Mouse (Mus musculus) layer of hippocampus, postnatal 10 days (tissue): ENCODE measurements at regions not wholly inside any gene's neighbourhood (a gene's known extent, or its start where the extent isn't known, plus 50 kb on each side); places are given as distances from the start of the nearest gene placed in this dataset.

Experiments used
- DNase-seq, 2 experiments: peaks; one replicate each; pipeline ENCODE4 v3.0.0; 2021; ENCODE audit warnings: low spot score in 2 of 2

DNA sequence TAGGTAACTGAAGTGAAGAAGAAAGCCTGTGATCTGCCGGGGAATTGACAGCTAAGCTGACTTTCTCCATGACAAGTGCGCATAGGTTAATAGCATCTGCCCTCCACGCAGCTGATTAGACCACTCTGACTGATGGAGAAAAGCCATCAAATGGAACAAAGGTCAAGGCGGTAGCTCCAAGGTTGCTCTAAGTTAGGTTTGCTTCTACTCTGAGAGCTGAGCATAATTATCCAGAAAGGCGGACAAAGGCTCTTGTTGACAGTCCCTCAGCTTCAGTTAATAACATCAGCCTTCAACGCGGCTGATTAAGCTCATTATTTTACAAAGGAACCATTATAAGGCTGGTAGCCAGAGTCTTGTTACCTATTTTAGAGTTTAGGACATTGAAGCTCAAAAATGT, 54.0 kb upstream of the Enpep start:
- no peak for DNase-seq

DNA sequence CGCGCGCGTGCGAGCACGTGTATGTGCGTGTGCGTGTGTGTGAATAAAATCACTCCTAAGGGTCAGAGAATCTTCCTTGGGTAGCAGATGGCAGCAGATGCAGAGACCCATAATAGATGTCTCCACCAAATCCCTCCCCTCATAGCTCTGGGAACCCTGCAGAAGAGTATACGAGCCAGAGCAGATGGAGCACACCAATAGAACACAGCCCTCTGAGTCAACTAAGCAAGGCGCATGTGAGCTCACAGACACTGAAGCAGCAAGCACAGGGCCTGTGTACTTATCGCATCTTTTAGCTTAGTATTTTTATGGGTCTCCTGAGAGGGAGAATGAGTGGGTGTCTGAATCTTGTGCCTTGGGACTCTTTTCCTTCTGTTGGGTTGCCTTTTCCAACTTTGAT, 58.0 kb upstream of the Enpep start:
- DNase-seq = no peak

DNA sequence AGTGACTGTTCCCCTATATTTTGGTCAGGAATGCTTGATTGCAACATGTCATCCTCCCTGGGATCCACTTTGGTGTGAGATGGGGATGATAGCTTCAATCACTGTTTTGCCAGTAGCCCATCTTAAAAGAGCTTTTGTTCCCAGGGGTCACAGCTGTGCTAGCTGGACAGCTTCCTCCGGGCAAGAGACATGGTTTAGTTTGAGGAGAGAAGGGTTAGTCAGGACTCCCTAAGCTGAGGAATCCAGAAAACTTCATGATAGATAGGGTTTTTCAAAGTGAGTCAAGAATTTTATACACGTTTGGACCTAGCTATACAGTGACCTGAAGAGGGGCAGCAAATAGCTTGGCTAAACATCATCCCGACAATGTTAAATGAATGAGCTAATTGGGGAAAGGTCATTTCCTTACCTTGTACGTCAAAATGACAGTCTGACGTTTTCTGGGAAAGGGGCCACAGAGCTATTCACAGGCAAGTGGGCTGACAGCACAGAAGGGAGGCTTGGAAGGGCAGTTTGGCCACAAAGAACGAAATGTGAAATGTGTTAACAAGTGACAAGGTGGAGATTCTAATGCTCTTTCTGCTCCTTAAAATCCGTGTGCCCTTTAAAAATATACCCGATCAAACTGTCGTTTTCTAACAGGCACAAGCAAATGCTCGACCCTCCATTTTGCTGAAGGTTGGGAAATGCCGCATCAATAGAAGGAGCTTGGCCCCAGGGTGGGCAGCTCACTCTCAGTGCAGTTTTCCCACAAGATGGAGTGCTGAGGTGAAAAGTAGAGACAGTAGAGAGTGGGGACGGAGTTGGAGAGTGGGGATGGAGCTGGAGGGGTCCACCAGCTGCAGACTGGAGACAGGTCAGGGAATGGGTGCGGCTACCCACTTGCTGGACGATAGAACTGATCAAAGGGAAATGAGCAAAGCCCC, 59.6 kb upstream of the Enpep start:
- no peak for DNase-seq

DNA sequence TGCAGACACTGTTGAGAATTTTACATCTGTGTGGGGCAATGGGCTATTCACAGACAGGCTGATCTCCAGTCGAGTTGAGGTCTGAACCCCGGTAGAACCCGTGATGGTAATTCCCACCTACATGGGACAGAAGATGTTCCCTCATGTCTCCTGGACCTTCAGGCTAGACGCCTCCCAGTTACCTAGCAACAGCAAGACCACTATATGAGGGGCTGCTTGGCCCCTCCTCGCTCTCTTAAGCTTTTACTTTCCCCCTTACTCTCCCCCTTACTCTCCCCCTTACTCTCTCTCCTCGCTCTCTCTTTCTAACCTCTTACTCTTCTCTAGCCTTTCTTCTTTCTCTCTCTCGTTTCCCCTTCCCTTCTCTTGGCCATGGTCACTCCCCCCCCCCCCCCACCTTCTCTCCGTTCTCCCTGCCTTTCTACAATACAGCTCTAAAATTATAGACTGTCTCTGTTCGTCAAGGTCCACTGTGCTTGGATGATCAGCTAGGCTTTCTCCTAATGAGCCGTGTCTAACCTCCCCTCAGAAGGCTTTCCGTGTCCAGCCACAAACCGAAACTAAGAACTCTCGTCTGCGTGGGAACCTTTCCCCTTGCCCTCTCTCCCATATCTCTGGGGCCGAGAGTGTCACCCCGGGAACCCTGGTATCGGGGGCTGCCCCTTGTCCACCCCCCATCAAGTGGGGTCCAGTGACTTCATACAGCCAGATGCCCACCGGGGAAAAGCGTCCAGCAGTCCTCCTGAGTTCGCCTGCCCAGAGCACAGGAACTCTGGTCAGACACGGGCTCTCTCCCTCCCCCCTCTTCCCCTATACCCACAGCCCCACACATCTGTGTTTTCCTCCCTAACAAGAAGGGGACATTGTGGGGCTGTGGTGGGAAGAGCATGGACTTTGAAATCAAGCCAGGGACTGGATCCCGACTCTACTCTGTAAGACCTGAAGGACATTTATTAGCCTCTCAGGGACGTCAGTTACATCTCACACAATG, 60.6 kb upstream of the Enpep start:
- DNase-seq = no peak

DNA sequence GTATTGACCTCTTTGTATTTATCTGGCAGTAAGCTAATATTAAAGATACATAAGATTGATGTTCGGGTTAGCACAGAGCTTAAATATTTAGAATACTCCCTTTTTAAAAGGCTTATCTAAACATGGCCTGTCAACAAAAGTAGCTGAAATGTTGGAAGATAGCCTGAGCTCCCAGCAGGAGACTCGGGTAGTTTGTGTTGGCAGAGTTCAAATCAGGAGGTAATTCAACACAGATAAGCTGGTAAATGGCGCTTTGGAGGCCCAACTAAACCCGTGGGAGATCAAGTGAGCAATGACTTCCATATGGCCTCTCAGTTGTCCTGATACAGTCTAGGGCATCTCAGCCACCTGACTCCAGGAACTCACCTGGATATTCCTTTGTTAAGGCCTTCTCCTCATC, 65.0 kb upstream of the Enpep start:
- DNase-seq = no peak

DNA sequence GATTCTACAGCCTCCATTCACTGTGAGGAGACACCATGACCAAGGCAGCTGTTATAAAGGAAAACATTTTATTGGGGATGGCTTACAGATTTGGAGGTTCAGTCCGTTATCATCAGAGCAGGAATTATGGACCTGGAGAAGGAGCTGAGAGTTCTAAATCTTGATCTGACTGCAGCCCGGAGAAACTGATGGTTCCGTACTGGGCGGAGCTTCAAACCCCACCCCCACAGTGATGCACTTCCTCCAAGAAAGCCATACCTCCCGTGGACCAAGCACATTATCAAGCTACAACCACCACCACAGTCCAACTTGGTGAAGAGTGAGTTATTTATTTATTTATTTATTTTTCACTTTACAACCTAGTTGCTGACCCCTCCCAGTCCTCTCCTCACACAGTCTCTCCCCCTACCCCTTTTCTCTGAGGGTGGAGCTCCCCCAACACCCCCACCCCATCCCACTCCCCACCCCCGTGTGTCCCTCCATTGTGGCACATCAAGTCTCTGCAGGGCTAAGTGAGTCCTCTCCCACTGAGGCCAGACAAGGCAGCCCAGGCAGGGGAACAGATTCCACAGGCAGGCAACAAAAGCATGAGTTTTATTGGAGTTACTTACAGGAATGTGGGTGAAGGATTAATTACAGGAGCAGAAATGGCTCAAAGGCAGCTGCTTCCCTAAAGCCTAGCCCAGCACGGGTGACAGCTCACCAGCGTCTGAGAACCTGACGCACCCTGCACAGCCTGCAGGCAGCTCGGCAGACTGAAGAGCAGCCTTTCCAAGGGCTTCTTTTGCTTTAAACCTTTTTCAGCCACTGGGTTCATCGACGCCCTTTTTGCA, 67.8 kb upstream of the Enpep start:
- no peak for DNase-seq

DNA sequence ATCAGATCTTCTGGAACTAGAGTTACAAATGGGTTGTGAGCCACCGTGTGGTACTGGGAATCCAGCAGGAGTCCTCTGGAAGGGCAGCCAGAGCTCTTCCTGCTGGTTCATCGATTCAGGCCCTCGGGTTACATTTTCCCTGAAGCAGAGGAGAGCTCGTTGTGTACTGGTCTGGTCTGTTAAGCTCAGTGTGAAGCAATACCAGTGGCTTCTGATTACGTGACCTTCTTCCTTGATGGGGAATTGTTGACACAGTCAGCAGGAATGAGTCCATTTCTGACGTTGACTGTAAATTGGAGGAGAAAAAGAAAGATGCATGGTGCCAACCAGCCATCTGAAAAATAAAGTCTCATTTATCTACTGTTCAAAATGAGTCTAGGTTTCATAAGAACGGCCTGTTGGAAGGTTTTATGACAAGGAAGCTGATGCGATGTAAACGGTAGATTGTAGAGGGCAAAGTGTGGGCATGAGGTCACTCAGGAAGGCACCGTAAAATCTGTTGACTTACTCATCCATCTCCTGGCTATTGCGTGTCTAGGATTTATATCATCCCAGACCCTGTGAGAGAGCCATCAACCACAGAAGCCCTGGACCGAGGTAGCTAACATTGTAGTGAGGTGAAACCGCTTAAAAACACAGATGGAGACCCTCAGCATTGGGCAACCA, 79.0 kb upstream of the Enpep start:
- no peak for DNase-seq

DNA sequence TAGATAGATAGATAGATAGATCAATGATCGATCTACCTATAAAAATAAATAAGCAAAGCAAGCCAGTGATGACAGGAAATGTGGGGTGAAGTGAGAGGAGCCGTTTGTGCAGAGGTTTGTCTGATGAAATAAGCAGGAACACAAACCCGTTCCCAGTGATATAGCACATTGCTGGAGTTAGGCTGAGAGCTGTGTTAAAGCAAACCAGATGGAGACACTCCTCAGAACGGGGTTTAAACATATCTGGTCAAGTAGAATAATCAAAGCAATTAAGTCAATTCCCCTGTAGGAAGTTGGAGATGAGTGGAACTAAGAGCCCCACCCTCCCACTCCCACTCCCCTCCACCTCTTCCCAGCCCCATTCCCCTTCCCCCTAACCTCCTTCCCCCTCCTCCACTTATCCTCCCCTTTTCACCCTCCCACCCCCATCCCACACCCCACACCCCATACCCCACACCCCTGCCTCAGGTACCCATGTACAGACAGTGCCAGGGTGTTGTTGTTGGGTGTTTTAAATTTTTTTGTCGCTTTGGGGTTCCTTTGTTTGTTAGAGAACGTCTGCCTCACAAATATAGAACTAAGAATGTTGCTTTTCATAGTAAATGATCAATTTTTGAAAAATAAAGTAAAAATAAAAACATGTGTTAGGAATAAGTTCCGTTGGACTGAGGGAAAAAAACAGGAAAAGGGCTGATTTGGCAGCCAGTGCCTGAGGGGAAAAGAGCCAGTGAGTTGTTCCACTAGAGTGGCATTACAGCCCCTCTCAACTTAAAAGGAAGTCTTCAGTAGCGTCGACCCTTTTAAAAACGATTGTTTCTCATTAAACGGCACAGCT, 79.8 kb upstream of the Enpep start:
- DNase-seq = no peak

DNA sequence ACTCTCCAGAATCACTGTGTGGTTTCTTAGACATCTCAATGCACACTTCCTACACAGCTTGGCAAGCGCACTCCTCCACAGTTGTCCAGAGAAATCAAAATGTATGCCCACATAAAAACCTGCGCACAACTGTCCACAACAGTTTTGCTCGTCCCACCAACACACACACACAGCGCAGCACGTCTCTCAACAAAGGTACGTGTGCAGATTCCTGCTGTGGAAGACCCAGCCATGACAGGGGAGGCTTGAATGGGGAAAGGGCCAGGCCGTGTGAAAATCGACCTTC, 80.4 kb upstream of the Enpep start:
- DNase-seq = no peak

DNA sequence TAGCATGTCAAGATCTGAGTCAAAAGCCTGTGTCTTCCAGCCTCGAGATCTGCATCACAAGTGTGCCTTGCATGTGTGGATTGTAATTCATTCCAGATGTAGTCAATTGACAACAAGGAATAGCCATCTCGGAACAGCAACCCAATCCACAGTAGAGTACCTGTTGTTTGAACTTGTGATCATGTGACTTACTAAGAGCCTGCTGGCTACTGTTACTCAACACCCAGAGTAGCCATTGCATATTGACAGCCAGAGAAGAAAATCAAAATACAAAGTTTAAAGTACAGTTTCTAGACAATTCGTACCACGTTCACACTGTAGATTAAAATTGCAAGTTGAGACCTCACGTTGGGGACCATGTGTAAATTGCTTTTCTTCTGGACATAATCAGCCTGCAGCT, 83.1 kb upstream of the Enpep start:
- no peak for DNase-seq

DNA sequence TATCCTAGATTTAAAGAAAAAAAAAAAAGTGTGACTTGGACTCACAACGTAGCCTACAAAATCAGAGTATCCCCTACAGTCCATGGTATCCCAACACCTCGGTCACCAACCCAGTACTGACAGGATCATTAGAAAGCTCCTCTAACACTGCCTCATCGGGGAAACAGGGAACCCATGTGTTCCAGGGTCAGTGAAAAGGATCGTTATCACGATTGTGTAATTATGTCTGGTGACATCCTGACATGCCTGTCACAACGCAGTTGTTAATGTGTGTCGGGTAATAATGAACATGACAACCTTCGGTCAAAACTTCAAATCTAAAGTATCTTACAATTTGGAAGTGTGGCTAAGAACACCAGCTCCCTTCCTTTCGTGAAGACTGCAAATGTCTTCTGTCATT, 83.8 kb upstream of the Enpep start:
- DNase-seq = no peak

DNA sequence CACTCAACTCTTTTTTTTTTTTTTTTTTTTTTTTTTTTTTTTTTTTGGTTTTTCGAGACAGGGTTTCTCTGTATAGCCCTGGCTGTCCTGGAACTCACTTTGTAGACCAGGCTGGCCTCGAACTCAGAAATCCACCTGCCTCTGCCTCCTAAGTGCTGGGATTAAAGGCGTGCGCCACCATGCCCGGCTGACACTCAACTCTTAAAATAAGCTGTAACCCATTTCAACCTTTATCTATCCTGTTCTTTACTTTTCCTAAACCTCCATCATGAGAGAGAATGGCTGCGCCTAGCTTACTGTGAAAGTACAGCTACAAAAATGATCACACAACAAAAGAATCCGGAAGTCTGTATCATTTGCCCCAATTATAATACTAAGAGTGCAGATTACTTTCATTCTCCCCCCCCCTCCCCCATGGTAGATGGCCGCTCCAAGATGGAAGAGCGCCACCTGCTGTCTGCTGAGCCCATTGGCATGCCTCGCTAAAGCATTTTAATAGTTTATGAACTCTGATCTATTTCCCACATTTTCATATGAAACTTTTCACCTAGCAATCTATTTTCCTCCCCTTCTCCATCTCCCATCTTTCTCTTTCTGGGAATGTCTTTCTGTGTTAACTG, 89.2 kb upstream of the Enpep start:
- peak; percentile 26 to 28 for DNase-seq

DNA sequence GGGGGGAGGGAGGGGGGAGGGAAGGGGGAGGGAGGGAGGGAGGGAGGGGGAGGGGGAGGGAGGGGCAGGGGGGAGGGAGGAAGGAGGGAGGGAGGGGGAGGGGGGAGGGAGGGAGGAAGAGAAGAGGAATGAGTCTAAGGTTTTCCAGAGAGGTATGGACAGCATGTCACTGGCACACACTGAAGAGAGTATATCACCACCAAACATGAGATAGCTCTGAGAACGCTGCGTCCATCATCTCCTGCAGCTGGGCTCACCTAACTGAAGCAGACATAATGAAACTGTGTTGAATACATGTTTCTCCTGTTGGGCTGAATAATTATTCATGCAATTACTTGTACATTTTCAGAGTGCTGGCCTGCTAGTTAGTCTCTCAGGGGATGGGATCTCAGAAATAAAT, 96.2 kb upstream of the Enpep start:
- no peak for DNase-seq

DNA sequence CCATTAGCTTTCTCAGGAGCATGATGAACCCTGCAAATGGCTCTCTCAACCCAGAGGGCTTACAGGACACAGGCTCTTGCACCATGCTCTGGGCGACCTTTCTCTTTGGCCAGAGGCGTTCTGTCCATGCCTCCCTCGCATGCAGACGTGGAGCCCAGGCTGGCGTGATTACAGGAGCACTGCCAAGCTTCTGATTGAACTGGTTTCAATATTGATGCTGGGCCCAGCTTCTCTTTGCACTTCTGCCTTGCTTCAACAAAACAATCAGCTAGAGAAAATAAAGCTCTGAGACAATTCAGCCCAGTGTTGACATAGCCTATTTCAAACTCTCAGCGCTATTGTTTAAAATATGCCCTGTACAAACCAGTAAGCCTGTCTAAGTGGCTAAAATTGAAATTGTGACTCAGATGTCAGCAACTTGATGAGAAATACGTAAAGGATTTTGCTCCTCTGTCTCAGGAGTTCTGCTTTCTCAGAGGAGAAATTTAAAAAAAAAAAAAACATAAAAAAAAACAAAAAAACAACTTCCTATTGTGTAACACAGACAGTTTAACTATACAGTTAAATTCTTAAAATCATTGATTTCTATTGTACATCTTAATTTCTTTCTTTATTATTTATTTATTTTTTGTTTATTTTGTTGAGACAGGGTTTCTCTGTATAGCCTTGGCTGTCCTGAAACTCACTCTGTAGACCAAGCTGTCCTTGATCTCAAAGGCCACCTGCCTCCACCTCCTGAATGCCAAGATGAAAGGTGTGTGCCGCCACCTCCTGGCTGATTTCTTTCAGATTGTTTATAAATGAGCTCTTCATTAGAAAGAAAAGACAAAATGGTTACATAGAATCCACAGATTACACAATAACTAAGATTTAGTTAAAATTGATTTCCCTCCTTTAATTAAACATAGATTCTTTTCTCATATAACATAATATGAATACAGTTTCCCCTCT, 96.9 kb upstream of the Enpep start:
- DNase-seq = peak; percentile 8 to 20

DNA sequence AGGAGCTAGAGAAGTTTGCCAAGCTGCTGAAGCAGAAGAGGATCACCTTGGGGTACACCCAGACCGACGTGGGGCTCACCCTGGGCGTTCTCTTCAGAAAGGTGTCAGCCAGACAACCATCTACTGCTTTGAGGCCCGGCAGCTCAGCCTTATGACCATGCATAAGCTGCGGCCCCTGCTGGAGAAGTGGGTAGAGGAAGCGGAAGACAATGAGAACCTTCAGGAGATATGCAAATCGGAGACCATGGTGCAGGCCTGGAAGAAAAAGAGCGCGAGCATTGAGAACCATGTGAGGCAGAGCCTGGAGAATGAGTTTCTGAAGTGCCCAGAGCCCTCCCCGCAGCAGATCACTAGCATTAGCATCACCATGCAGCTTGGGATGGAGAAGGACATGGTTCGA, 98.1 kb upstream of the Elovl6 start:
- DNase-seq = no peak

DNA sequence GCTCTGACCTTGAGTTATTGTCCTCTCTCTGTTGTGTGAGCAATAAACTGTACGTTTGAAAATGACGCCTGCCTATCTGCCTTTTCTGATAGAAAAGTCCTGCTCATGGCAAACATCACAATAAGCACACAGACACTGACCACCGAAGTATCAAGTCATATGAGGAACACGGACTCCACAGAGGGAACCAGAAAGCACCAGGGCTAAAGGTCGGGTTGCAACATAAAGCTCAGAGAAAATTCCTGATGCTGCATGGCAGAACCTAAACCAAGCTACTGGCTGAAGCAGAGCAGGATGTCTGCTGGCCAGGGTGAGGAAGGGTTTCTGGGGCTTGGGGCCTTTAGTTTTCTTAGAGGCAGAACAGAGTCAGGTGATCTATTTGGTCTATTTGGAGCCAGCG, 94.5 kb upstream of the Elovl6 start:
- DNase-seq = no peak

DNA sequence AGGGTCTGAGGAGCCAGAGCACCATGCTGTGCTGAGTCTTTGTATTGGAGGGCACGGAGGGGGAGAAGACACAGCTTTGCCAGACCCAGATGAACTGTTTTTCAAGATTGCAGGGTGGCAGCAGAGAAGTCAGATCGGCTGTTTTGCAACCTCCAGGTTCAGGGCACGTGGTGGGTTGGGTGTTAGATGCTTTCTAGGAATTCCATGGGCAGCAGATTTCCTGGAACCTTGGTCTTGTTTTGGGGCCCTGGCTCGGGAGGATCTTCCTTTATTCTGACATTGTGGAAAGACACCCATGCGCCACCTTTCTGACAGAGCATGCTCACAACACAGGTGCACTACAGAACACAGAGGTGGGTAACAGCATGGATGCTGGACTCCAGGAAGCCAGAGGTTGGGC, 89.4 kb upstream of the Elovl6 start:
- no peak for DNase-seq

DNA sequence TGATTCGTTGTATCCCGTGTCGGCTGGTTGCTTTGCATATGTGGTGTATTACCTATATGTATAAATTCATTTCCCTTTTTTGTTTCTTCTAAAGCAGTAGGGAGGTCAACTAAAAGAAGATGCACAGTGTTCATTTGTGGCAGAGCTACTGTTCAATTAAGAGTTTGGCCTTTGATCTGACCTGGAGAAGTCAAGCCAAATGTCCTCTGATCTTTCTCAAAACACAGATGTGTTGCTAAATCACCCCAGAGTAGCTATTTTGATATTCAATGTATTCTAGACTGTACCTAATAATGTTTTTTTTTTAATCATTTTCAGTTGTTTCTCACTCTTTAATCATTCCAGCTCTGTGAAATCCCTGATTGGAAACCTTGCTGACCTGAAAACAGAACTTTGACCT, 87.9 kb upstream of the Elovl6 start:
- no peak for DNase-seq
